Mouse (Mus musculus): ENCODE measurements at regions not wholly inside any gene's neighbourhood (a gene's known extent, or its start where the extent isn't known, plus 50 kb on each side); places are given as distances from the start of the nearest gene placed in this dataset.

DNA sequence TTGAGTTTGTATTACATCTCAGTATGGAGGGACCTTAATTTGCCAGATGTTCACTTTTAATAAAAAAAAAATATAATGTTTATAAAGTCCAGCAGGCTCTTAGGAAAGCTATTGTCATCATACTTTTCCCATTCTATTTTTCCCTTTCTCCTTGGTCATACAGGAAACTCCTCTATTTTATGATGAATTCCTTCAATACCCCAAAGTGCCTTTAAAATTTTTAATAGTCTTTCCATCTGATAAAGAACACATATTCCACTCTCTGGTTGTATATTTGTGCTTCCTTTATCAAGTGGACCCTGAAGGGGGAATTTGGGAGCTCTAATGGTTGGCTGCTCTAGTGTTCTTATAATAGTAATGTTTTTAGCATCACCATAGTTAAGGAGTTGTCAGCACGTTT is 2253.8 kb upstream of the Pcdh20 start:
- Histone ChIP-seq H3K4me2 (replicated peaks; ENCODE audit: low read depth, low read length) (no peak overlapping the region), H3K27ac (ENCODE audit: low read depth, low read length) (no peak overlapping the region), H3K4me1 (replicated peaks; ENCODE audit: control insufficient read depth, insufficient read depth, low read length) (no peaks in the 10 kb centered on the region), H3K9me3 (ENCODE audit: control insufficient read depth, low read length) (no peaks in the 10 kb centered on the region), H3K4me3 (ENCODE audit: low read depth, low read length) (no peak overlapping the region), H3K27me3 (ENCODE audit: control insufficient read depth, insufficient read depth, low read length) (no peaks in the 10 kb centered on the region), H3K9ac (ENCODE audit: low read depth, low read length) (no peak overlapping the region), H3K36me3 (ENCODE audit: control insufficient read depth, insufficient read depth, low read length) (no peaks in the 10 kb centered on the region)
- ATAC-seq (ENCODE audit: low FRiP score) (no peak), DNase-seq (ENCODE audit: low spot score) (no peak)
- WGBS: 74% methylated on average over 1 of the region's 1 CpGs

DNA sequence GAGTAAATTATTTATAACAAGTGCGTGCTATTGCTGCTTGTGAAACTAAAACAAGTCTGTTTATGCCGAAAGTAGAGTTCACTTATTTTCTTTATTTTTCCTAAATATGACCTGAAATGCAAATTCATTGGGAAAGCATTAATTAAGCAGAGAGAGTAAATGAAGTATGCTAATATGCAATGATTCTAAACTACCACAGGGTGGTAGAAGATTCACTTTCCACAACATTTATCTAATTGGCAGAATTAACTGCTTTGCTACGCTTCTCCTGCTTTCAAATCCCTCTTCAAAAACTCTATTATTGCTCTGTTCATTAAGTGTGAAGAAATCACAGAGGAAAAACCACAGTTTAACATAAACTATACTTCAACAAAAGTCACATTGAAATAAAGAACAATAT is 2209.2 kb upstream of the Pcdh20 start:
- H3K4me3 ChIP-seq (ENCODE audit: low read depth, low read length): no peak overlapping the region
- H3K27me3 ChIP-seq (ENCODE audit: control insufficient read depth, insufficient read depth, low read length): no peaks in the 10 kb centered on the region
- H3K9ac ChIP-seq (ENCODE audit: low read depth, low read length): no peak overlapping the region
- ATAC-seq (ENCODE audit: low FRiP score) (no peak), DNase-seq (ENCODE audit: low spot score) (no peak)
- H3K27ac ChIP-seq (ENCODE audit: low read depth, low read length): no peak overlapping the region
- H3K4me1 ChIP-seq (replicated peaks; ENCODE audit: control insufficient read depth, insufficient read depth, low read length): no peaks in the 10 kb centered on the region
- H3K4me2 ChIP-seq (replicated peaks; ENCODE audit: low read depth, low read length): no peak overlapping the region
- no peaks in the 10 kb centered on the region for H3K9me3 ChIP-seq (ENCODE audit: control insufficient read depth, low read length)
- 89% methylated on average over 3 of the region's 3 CpGs for WGBS
- H3K36me3 ChIP-seq (ENCODE audit: control insufficient read depth, insufficient read depth, low read length): no peaks in the 10 kb centered on the region

DNA sequence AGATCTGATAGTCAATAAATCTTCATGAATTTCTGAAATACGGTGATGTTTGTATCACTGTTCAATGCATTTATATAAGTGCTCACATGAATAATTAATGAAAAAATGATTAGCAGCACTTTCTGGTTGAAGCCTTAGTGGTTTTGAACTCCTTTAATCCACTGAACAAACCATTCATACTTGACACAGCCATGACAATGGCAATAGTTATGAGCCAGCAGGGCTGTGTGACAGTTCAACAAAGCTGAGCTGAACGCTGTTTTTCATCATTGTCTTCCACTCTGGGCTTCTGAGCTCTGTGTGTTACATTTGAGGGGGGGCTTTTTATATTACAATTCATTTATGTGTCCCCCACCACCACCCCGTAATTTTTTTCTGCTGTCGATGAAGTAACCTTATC is 2199.2 kb upstream of the Pcdh20 start:
- no peak overlapping the region for H3K4me3 ChIP-seq (ENCODE audit: low read depth, low read length)
- H3K4me2 ChIP-seq (replicated peaks; ENCODE audit: low read depth, low read length): no peak overlapping the region
- DNase-seq (ENCODE audit: low spot score) (no peak), ATAC-seq (ENCODE audit: low FRiP score) (0 out of 2 replicates have a peak, but pooled peaks have one; percentile 40)
- H3K4me1 ChIP-seq (replicated peaks; ENCODE audit: control insufficient read depth, insufficient read depth, low read length): no peaks in the 10 kb centered on the region
- H3K9me3 ChIP-seq (ENCODE audit: control insufficient read depth, low read length): no peaks in the 10 kb centered on the region
- H3K27me3 ChIP-seq (ENCODE audit: control insufficient read depth, insufficient read depth, low read length): no peaks in the 10 kb centered on the region
- H3K9ac ChIP-seq (ENCODE audit: low read depth, low read length): no peak overlapping the region
- no peaks in the 10 kb centered on the region for H3K36me3 ChIP-seq (ENCODE audit: control insufficient read depth, insufficient read depth, low read length)
- 69% methylated on average over 4 of the region's 4 CpGs for WGBS
- no peak overlapping the region for H3K27ac ChIP-seq (ENCODE audit: low read depth, low read length)
